Mouse (Mus musculus): ENCODE results near the gene Clmp.

The Clmp gene

GRCm38 (mm10) chr9:40690511-40690910, 4.7 kb downstream of the Clmp start:
- peak in 1 of 2 experiments; percentile 83 for DNase-seq (ENCODE audit: inconsistent age in 2 of 2, low spot score in 1 of 2)

GRCm38 (mm10) chr9:40693026-40693425, 7.3 kb downstream of the Clmp start:
- no peak for DNase-seq (ENCODE audit: inconsistent age in 2 of 2, low spot score in 1 of 2)

GRCm38 (mm10) chr9:40693768-40694167, 8.0 kb downstream of the Clmp start:
- peak; percentile 27 to 85 for DNase-seq (ENCODE audit: inconsistent age in 2 of 2, low spot score in 1 of 2)

- DNase-seq (ENCODE audit: inconsistent age in 2 of 2, low spot score in 1 of 2), result no peak
These were observed 8.5 kb downstream of the Clmp start for GRCm38 (mm10) chr9:40694284-40694683.

- DNase-seq (ENCODE audit: inconsistent age in 2 of 2, low spot score in 1 of 2), result no peak
These were observed 10.3 kb downstream of the Clmp start for GRCm38 (mm10) chr9:40696086-40696485.

- no peak for DNase-seq (ENCODE audit: inconsistent age in 2 of 2, low spot score in 1 of 2)
These were observed 13.4 kb downstream of the Clmp start for GRCm38 (mm10) chr9:40699194-40699593.

DNA sequence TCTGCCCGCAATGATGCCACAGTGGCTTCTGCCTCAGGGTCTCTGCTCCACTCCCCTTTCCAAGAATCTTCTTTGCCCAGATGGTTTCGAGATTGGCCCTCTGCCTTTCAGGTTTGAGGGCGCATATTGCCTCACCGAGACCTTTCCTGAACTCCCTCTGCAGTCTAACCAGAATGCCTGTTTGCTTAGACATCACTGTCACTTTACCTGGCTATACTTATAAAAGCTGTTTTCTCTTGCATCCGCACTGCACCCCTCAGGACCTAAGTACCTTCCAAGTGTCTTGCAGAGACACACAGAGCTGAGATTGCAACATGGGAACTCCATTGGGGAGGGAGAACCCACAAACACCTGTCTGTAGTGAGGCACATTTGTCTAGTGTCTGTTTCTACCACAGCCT, 14.5 kb downstream of the Clmp start:
- no peak for DNase-seq (ENCODE audit: inconsistent age in 2 of 2, low spot score in 1 of 2)

- DNase-seq (ENCODE audit: inconsistent age in 2 of 2, low spot score in 1 of 2), result peak in 1 of 2 experiments; percentile 37
These were observed 18.9 kb downstream of the Clmp start for GRCm38 (mm10) chr9:40704364-40705276.

DNA sequence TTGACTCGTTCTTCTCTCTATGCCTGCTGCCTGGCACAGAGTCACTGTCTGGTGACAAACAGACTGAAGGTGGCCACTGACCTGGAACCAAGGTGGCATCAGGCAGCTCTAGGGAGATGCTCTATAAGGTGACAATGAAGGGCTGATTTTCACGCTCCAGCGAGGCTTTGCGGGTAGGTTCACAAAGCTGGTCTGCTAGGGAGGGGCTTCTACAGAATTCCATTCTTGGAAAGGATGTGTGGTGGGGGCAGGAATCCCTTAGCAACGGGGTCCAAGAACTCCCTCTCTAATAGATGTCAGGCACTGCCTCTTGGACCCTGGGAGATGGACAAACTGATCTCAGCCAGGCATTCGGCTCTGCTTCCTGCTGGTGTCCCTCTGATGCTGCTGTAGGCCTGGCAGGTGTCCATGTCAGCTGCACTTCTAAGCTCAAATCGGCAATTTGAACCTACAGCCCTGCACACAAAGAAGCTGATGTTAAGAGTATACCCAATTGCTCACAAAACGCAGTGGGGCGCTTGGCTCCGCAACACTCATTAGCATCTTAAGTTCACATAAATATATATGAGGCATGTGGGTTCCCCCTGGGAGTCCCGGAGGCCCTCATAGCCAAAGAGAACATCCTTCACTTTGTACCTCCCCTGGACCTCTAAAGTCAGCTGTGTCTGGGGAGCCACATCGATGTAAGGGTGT, 22.8 kb downstream of the Clmp start:
- no peak for DNase-seq (ENCODE audit: inconsistent age in 2 of 2, low spot score in 1 of 2)

DNA sequence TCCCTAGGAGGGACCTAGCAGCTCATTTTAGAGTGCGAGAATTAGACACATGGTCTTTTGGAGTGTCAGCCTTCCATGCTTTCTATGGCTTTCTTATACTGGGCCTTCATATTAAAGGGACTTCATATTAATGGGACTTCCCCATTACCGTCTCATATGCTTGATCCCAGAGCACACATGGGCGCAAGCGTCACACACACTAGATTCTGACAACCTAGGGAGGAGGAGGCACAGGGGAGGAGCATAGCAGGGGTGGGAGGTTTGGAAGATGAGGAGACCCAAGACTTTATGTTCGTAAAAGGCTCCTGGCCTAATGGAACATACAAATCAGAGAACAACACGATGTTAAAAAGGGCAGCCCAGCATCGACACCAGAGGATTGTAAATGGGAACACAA, 23.4 kb downstream of the Clmp start:
- no peak for DNase-seq (ENCODE audit: inconsistent age in 2 of 2, low spot score in 1 of 2)

DNA sequence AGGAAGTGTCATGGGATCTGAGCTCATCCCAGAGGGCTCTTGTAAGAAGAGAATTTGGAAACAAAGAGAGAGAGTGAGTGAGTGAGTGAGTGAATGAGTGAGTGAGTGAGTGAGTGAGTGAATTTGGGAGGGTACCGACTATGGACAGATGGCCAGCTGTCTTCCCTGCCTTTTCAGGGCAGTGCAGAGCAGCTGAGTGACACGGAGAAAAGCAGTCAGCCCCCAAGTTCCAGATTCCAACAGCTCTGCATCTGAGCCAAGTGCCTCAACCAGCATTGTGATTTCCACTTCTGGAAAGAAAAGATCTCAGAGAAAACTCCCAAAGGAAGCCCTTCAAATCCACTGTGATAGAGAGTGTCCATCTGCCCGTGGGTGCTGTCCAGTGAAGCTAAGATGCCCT, 23.8 kb downstream of the Clmp start:
- no peak for DNase-seq (ENCODE audit: inconsistent age in 2 of 2, low spot score in 1 of 2)

- no peak for DNase-seq (ENCODE audit: inconsistent age in 2 of 2, low spot score in 1 of 2)
These were observed 24.2 kb downstream of the Clmp start for GRCm38 (mm10) chr9:40709991-40710390.

DNA sequence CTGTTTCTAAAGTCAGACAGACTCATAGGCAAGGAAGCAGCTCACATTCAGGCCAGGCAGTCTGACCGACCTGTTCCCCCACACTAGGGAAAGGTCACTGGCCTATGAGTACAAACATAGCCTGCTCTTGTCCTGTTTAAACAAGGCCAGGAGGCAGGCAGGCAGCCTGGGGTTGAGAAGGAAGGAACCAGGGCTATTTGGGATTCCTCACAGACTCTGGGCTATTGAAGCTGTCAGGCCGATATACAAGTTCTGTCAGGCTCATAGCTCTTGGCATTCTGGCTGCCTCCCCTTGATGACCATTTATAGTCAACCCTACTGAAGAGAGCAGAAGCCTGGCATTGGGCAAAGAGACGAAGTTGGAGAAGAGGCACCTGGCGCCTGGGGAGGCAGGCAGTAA, 25.9 kb downstream of the Clmp start:
- DNase-seq (ENCODE audit: inconsistent age in 2 of 2, low spot score in 1 of 2), result no peak

GRCm38 (mm10) chr9:40717182-40717874, 31.6 kb downstream of the Clmp start:
- no peak for DNase-seq (ENCODE audit: inconsistent age in 2 of 2, low spot score in 1 of 2)

DNA sequence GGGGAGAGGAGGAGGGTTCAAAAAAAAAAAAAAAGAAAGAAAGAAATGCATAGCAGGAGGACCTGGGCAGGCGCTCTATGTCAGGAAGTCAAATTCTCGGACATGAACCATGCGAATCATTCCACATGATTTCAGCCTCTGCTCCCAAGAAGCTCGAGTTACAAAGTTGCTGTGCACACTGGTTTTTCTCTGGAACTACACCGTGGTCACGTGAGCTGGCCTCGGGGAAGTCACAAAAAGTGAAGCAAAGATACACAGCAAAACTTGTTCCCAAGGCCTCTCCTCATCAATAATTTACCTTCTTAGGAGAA, 32.1 kb downstream of the Clmp start:
- no peak for DNase-seq (ENCODE audit: inconsistent age in 2 of 2, low spot score in 1 of 2)

DNA sequence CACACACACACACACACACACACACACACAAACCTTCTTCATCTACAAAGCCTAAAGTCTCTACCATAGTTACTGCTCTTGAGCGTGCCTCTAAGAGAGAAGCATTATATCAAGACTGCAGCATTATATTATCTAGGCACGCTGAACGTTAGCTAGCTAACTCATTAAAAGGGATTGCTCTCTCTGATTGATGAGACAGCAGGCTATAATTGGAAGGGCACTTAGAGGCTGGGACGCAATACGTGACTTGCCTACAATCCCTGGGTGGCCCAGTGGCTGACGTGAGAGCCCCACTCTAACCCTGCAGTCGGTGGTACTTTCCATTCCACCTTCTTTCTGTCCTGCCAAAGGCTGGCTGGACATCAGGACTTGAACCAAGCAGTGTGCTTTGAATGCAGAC, 35.1 kb downstream of the Clmp start:
- DNase-seq (ENCODE audit: inconsistent age in 2 of 2, low spot score in 1 of 2), result no peak

DNA sequence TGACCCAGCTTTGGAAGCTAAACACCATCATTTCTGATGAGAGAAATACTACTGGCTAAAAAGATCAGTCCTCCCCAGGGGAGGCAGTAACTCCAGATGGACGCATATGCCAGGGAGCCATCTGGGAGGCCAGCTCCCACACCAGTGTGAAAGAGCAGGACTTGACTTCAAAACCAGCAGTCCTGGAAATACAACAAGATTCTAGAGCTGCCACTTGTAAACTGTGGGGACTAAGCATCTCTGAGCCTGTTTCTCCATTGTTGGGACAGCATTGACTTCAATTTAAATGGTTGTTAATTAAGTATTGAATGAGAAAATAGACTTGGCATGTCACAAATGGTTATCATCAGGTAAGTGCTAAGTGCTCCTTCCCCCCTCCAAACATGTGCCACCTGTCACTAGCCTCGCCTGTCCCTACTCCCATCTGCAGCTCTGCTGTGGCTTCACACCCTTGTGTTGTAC, 37.6 kb downstream of the Clmp start:
- no peak for DNase-seq (ENCODE audit: inconsistent age in 2 of 2, low spot score in 1 of 2)

- no peak for DNase-seq (ENCODE audit: inconsistent age in 2 of 2, low spot score in 1 of 2)
These were observed 39.2 kb downstream of the Clmp start for GRCm38 (mm10) chr9:40724978-40725377.

DNA sequence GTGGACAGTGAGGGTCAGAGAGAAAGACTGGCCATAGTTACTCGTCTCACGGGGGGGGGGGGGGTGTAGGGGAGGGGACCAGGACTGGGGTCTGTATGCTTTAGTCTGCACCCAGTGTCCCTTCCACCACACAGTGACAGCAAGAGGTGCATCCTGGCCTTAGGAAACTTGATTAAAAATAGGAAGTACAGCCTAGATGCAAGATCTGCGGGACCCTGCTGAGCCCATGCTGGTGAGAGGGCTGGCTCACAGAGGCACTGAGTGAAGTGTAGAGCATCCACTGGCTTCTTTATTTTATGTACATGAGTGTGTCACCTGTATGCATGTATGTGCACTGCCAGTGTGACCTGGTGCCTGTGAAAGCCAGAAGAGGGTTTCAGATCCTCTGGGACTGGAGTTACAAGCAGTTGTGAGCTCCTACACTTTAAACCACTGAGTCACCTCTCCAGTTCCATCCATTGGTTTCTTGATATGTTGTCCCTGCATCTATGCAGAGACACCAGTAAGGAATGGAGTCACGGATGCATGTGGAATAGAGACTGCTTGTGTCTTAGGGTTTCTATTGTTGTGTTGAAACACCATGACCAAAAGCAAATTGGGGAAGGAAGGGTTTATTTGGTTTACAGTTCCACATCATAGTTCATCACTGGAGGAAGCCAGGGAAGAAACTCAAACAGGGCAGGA, 41.5 kb downstream of the Clmp start:
- DNase-seq (ENCODE audit: inconsistent age in 2 of 2, low spot score in 1 of 2), result no peak

DNA sequence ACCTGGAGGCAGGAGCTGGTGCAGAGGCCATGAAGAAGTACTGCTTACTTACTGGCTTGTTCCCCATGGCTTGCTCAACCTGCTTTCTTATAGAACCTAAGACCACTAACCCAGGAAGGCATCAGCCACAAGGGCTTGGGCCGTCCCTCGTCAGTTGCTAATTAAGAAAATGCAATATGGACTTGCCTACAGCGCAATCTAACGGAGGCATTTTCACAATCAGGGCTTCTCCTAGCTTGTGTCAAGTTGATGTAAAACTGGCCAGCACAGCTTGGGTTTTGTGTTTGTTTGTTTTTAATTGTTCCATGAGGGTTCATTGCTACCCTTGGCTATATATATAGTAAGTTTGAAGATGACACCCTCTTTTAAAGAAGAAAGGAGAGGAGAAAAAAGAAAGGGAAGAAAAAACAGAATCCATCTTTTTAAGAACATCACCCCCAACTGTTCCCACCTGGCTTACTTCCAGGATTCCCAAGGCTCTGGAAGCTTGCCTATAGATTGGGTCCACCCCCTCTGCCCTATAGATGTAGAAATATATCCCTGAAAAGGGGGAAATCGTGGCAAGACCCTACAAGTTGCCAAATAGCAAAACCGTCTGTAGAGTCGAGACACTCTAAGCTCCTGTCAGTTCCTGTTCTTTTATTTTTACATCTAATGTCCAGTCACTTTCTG, 42.2 kb downstream of the Clmp start:
- no peak for DNase-seq (ENCODE audit: inconsistent age in 2 of 2, low spot score in 1 of 2)

DNA sequence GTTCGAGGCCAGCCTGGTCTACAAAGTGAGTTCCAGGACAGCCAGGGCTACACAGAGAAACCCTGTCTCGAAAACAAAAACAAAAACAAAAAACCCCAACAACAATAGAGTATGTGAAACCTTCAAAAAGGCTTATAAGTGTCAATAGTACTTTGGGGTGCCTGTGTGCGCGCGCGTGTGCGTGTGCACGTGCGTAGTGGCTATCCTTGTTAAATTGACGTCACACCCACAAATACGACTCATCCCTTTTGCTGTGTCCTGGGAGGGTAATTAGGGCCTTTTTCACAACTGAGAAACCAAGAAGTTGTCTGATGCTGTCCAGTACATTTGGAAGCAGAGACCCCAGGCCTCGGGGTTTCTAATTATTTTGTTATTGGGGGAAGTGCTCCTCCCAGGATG, 44.5 kb downstream of the Clmp start:
- no peak for DNase-seq (ENCODE audit: inconsistent age in 2 of 2, low spot score in 1 of 2)

Data from adrenal gland, adult (tissue).